Mouse (Mus musculus): Measurements from ENCODE around the gene Cbr2.
A peak's percentile ranks its signal among the peaks of the same experiment; 100 is the strongest.
"Not testable (repeated sequence)": the region's sequence is repeated elsewhere in the genome, so short reads cannot be mapped to it uniquely, and the experiment has no call there.

The Cbr2 gene

GRCm38 (mm10) chr11:120731395-120731794 lies 519 bp downstream of the Cbr2 start:
- DNase-seq (ENCODE audit: low spot score) = no peak

GRCm38 (mm10) chr11:120730331-120730870 lies 1.5 kb downstream of the Cbr2 start:
- no peak for DNase-seq (ENCODE audit: low spot score)

GRCm38 (mm10) chr11:120729432-120730050 lies 2.4 kb downstream of the Cbr2 start:
- DNase-seq (ENCODE audit: low spot score) = not testable (repeated sequence)

GRCm38 (mm10) chr11:120728530-120729240 lies 3.2 kb downstream of the Cbr2 start:
- no peak for DNase-seq (ENCODE audit: low spot score)

- no peak for DNase-seq (ENCODE audit: low spot score)
These were observed 4.3 kb downstream of the Cbr2 start for GRCm38 (mm10) chr11:120727564-120727963.

- DNase-seq (ENCODE audit: low spot score) = peak; percentile 59
These were observed 4.8 kb downstream of the Cbr2 start, which contains the start of gene Dcxr for GRCm38 (mm10) chr11:120727169-120727527. Dcxr (minus strand) TSS chr11:120727281.

GRCm38 (mm10) chr11:120726243-120727168 lies 5.4 kb downstream of the Cbr2 start:
- DNase-seq (ENCODE audit: low spot score) = no peak

GRCm38 (mm10) chr11:120723509-120723908 lies 8.4 kb downstream of the Cbr2 start:
- no peak for DNase-seq (ENCODE audit: low spot score)

- DNase-seq (ENCODE audit: low spot score) = no peak
These were observed 9.0 kb downstream of the Cbr2 start for GRCm38 (mm10) chr11:120722761-120723382.

GRCm38 (mm10) chr11:120722067-120722630 lies 9.8 kb downstream of the Cbr2 start:
- no peak for DNase-seq (ENCODE audit: low spot score)

GRCm38 (mm10) chr11:120721124-120722066 lies 10.5 kb downstream of the Cbr2 start, which contains the start of gene Rac3:
Rac3 (plus strand) TSS chr11:120721470.
- peak; percentile 38 for DNase-seq (ENCODE audit: low spot score)

GRCm38 (mm10) chr11:120720450-120720849 lies 11.5 kb downstream of the Cbr2 start:
- peak; percentile 83 for DNase-seq (ENCODE audit: low spot score)

GRCm38 (mm10) chr11:120719841-120720376 lies 12.0 kb downstream of the Cbr2 start:
- no peak for DNase-seq (ENCODE audit: low spot score)

- DNase-seq (ENCODE audit: low spot score) = no peak
These were observed 12.7 kb downstream of the Cbr2 start for GRCm38 (mm10) chr11:120719242-120719641.

- no peak for DNase-seq (ENCODE audit: low spot score)
These were observed 16.8 kb downstream of the Cbr2 start for GRCm38 (mm10) chr11:120715131-120715530.

- DNase-seq (ENCODE audit: low spot score) = no peak
These were observed 17.4 kb downstream of the Cbr2 start for GRCm38 (mm10) chr11:120714546-120714945.

- peak; percentile 87 for DNase-seq (ENCODE audit: low spot score)
These were observed 18.1 kb downstream of the Cbr2 start, which contains the start of the genes Cenpx and Lrrc45 for GRCm38 (mm10) chr11:120713580-120714518. Cenpx (minus strand) TSS chr11:120713738. Lrrc45 (plus strand) TSS chr11:120713925.

- DNase-seq (ENCODE audit: low spot score) = peak; percentile 44
These were observed 18.9 kb downstream of the Cbr2 start for GRCm38 (mm10) chr11:120712771-120713568.
